Mouse (Mus musculus) hindbrain, embryonic 12.5 days (tissue): Measurements from ENCODE around the gene Cdc42bpa. TPM values are rescaled to one million over a fixed set of nuclear protein-coding genes. Genes with fewer than 3 reads are reported as not detected.

Experiments used
- ATAC-seq: fragments of 200-750 bp; cut with Nextera tagmentation; 2 replicates; pipeline ENCODE4 v1.8.0; 2017; ENCODE audit warnings: moderate TSS enrichment; ENCODE audit not compliant: low FRiP score
- H3K27ac ChIP-seq: fragments of 300-500 bp; sonication (generic); 2 replicates; pipeline ENCODE4 v1.5.1; 2016; ENCODE audit warnings: mild to moderate bottlenecking
- H3K27me3 ChIP-seq: fragments of 300-500 bp; sonication (generic); 2 replicates; pipeline ENCODE4 v1.6.1; 2016; ENCODE audit warnings: mild to moderate bottlenecking
- H3K36me3 ChIP-seq: fragments of 300-500 bp; sonication (generic); 2 replicates; pipeline ENCODE4 v1.6.1; 2016; ENCODE audit warnings: mild to moderate bottlenecking
- H3K4me1 ChIP-seq: fragments of 300-500 bp; sonication (generic); 2 replicates; pipeline ENCODE4 v1.6.1; 2016
- H3K4me2 ChIP-seq: fragments of 300-500 bp; sonication (generic); replicated peaks from 2 replicates; pipeline ENCODE4 v1.6.1; 2016; ENCODE audit warnings: mild to moderate bottlenecking
- H3K4me3 ChIP-seq: fragments of 300-500 bp; sonication (generic); 2 replicates; pipeline ENCODE4 v1.5.1; 2016; ENCODE audit warnings: mild to moderate bottlenecking
- H3K9ac ChIP-seq: fragments of 300-500 bp; sonication (generic); 2 replicates; pipeline ENCODE4 v1.6.1; 2016; ENCODE audit warnings: mild to moderate bottlenecking, moderate library complexity
- H3K9me3 ChIP-seq: fragments of 300-500 bp; sonication (generic); replicated peaks from 2 replicates; pipeline ENCODE4 v1.6.1; 2016; ENCODE audit warnings: mild to moderate bottlenecking
- WGBS: fragments of 180-500 bp; shearing (Covaris S2); methylation state at CpG from one replicate; pipeline ENCODE4 v1.1.7; 2016; 5-methylcytosine and 5-hydroxymethylcytosine counted together
- polyA plus RNA-seq: library from polyadenylated mRNA; unstranded; fragments of >200 nt; fragmentation: Nextera tagmentation; extraction: Ambion mirVana; gene quantifications from 2 replicates; pipeline ENCODE4 v1.2.1, GENCODE M21; 2016

Gene Cdc42bpa
- polyA plus RNA-seq, 1 experiment from 2014 or later = 22.3 TPM

- no peak overlapping the region for H3K9ac ChIP-seq
- 69% methylated on average over 3 of the region's 3 CpGs for WGBS
- H3K9me3 ChIP-seq = no peaks in the 10 kb centered on the region
- H3K27ac ChIP-seq = no peak overlapping the region
- no peaks in the 10 kb centered on the region for H3K27me3 ChIP-seq
- peaks cover 7% of the 10 kb centered on the region for H3K4me1 ChIP-seq
- peaks cover 4% of the 10 kb centered on the region; the same call in 1 of the 2 replicates for H3K36me3 ChIP-seq
- ATAC-seq = no peak
- H3K4me2 ChIP-seq = no peak overlapping the region
- H3K4me3 ChIP-seq = no peak overlapping the region
Measured at GRCm38 (mm10) chr1:180104567-180104966, 144.3 kb downstream of the Cdc42bpa start.

- 72% methylated on average over 5 of the region's 5 CpGs for WGBS
- Histone ChIP-seq H3K27ac (no peak overlapping the region), H3K27me3 (no peaks in the 10 kb centered on the region), H3K4me2 (no peak overlapping the region), H3K36me3 (peaks cover 2% of the 10 kb centered on the region; the same call in 1 of the 2 replicates), H3K9me3 (no peaks in the 10 kb centered on the region), H3K4me1 (peaks cover 7% of the 10 kb centered on the region), H3K9ac (no peak overlapping the region), H3K4me3 (no peak overlapping the region)
- ATAC-seq = no peak
Measured at GRCm38 (mm10) chr1:180109050-180109449, 148.8 kb downstream of the Cdc42bpa start.

- H3K9ac ChIP-seq = no peak overlapping the region
- H3K27ac ChIP-seq = no peak overlapping the region
- no peaks in the 10 kb centered on the region for H3K9me3 ChIP-seq
- no peak overlapping the region for H3K4me2 ChIP-seq
- ATAC-seq = no peak
- H3K4me1 ChIP-seq = no peaks in the 10 kb centered on the region
- H3K4me3 ChIP-seq = no peak overlapping the region
- H3K36me3 ChIP-seq = peaks cover 8% of the 10 kb centered on the region
- 85% methylated on average over 1 of the region's 1 CpGs for WGBS
- no peaks in the 10 kb centered on the region for H3K27me3 ChIP-seq
Measured at GRCm38 (mm10) chr1:180116525-180116924, 156.3 kb downstream of the Cdc42bpa start.

GRCm38 (mm10) chr1:180118233-180118632 lies 158.0 kb downstream of the Cdc42bpa start:
- Histone ChIP-seq H3K9me3 (no peaks in the 10 kb centered on the region), H3K36me3 (peaks cover 8% of the 10 kb centered on the region), H3K27ac (no peak overlapping the region), H3K4me2 (no peak overlapping the region), H3K4me1 (no peaks in the 10 kb centered on the region), H3K27me3 (no peaks in the 10 kb centered on the region), H3K4me3 (no peak overlapping the region), H3K9ac (no peak overlapping the region)
- ATAC-seq = no peak
- WGBS = 70% methylated on average over 8 of the region's 8 CpGs

GRCm38 (mm10) chr1:180128077-180128792 lies 168.0 kb downstream of the Cdc42bpa start:
- no peak overlapping the region for H3K9ac ChIP-seq
- WGBS = 98% methylated on average over 5 of the region's 5 CpGs
- H3K9me3 ChIP-seq = no peaks in the 10 kb centered on the region
- peaks cover 7% of the 10 kb centered on the region; the same call in 1 of the 2 replicates for H3K36me3 ChIP-seq
- H3K4me2 ChIP-seq = no peak overlapping the region
- H3K27me3 ChIP-seq = no peaks in the 10 kb centered on the region
- H3K27ac ChIP-seq = no peak overlapping the region
- H3K4me1 ChIP-seq = no peaks in the 10 kb centered on the region
- no peak overlapping the region for H3K4me3 ChIP-seq
- no peak for ATAC-seq

GRCm38 (mm10) chr1:180131402-180131801 lies 171.1 kb downstream of the Cdc42bpa start:
- Histone ChIP-seq H3K4me3 (no peak overlapping the region), H3K4me1 (no peaks in the 10 kb centered on the region), H3K27ac (no peak overlapping the region), H3K4me2 (no peak overlapping the region), H3K27me3 (no peaks in the 10 kb centered on the region), H3K36me3 (peaks cover 8% of the 10 kb centered on the region), H3K9ac (no peak overlapping the region), H3K9me3 (no peaks in the 10 kb centered on the region)
- ATAC-seq = no peak
- WGBS = 66% methylated on average over 3 of the region's 3 CpGs

GRCm38 (mm10) chr1:180132187-180132586 lies 171.9 kb downstream of the Cdc42bpa start:
- no peak overlapping the region for H3K27ac ChIP-seq
- H3K4me2 ChIP-seq = no peak overlapping the region
- H3K27me3 ChIP-seq = no peaks in the 10 kb centered on the region
- 92% methylated on average over 4 of the region's 4 CpGs for WGBS
- no peak overlapping the region for H3K4me3 ChIP-seq
- no peak overlapping the region for H3K9ac ChIP-seq
- no peaks in the 10 kb centered on the region for H3K9me3 ChIP-seq
- no peak for ATAC-seq
- H3K4me1 ChIP-seq = no peaks in the 10 kb centered on the region
- peaks cover 15% of the 10 kb centered on the region for H3K36me3 ChIP-seq

GRCm38 (mm10) chr1:180139158-180139557 lies 178.9 kb downstream of the Cdc42bpa start:
- Histone ChIP-seq H3K27me3 (no peaks in the 10 kb centered on the region), H3K9ac (no peak overlapping the region), H3K27ac (no peak overlapping the region), H3K4me1 (no peaks in the 10 kb centered on the region), H3K36me3 (peaks cover 47% of the 10 kb centered on the region), H3K4me2 (no peak overlapping the region), H3K4me3 (no peak overlapping the region), H3K9me3 (no peaks in the 10 kb centered on the region)
- no peak for ATAC-seq
- WGBS = 74% methylated on average over 4 of the region's 4 CpGs

- Histone ChIP-seq H3K36me3 (peaks cover 53% of the 10 kb centered on the region), H3K9ac (no peak overlapping the region), H3K27ac (no peak overlapping the region), H3K4me3 (no peak overlapping the region), H3K27me3 (no peaks in the 10 kb centered on the region), H3K9me3 (no peaks in the 10 kb centered on the region), H3K4me1 (no peaks in the 10 kb centered on the region), H3K4me2 (no peak overlapping the region)
- ATAC-seq = no peak
- WGBS = 95% methylated on average over 2 of the region's 2 CpGs
Measured at GRCm38 (mm10) chr1:180140970-180141369, 180.7 kb downstream of the Cdc42bpa start.

GRCm38 (mm10) chr1:180148036-180148435 lies 187.8 kb downstream of the Cdc42bpa start:
- peaks cover 34% of the 10 kb centered on the region for H3K36me3 ChIP-seq
- no peaks in the 10 kb centered on the region for H3K4me1 ChIP-seq
- H3K9me3 ChIP-seq = no peaks in the 10 kb centered on the region
- no peak for ATAC-seq
- no peaks in the 10 kb centered on the region for H3K27me3 ChIP-seq
- no peak overlapping the region for H3K9ac ChIP-seq
- 84% methylated on average over 4 of the region's 4 CpGs for WGBS
- no peak overlapping the region for H3K4me2 ChIP-seq
- H3K4me3 ChIP-seq = no peak overlapping the region
- no peak overlapping the region for H3K27ac ChIP-seq

- Histone ChIP-seq H3K36me3 (peaks cover 31% of the 10 kb centered on the region), H3K4me3 (no peak overlapping the region), H3K4me2 (no peak overlapping the region), H3K9ac (no peak overlapping the region), H3K27ac (no peak overlapping the region), H3K9me3 (no peaks in the 10 kb centered on the region), H3K27me3 (no peaks in the 10 kb centered on the region), H3K4me1 (no peaks in the 10 kb centered on the region)
- 89% methylated on average over 4 of the region's 4 CpGs for WGBS
- no peak for ATAC-seq
Measured at GRCm38 (mm10) chr1:180148563-180148962, 188.3 kb downstream of the Cdc42bpa start.

- Histone ChIP-seq H3K27me3 (no peaks in the 10 kb centered on the region), H3K27ac (no peak overlapping the region), H3K4me2 (no peak overlapping the region), H3K9ac (no peak overlapping the region), H3K9me3 (no peaks in the 10 kb centered on the region), H3K4me3 (no peak overlapping the region), H3K4me1 (no peaks in the 10 kb centered on the region), H3K36me3 (peaks cover 31% of the 10 kb centered on the region)
- WGBS = 89% methylated on average over 8 of the region's 8 CpGs
- no peak for ATAC-seq
Measured at GRCm38 (mm10) chr1:180151191-180151590, 190.9 kb downstream of the Cdc42bpa start.

- ATAC-seq = no peak
- Histone ChIP-seq H3K27ac (no peak overlapping the region), H3K27me3 (no peaks in the 10 kb centered on the region), H3K9me3 (no peaks in the 10 kb centered on the region), H3K36me3 (peaks cover 32% of the 10 kb centered on the region), H3K4me3 (no peak overlapping the region), H3K9ac (no peak overlapping the region), H3K4me2 (no peak overlapping the region), H3K4me1 (no peaks in the 10 kb centered on the region)
- WGBS = 90% methylated on average over 2 of the region's 2 CpGs
Measured at GRCm38 (mm10) chr1:180158648-180159047, 198.4 kb downstream of the Cdc42bpa start.
